In the genomic region with DNA sequence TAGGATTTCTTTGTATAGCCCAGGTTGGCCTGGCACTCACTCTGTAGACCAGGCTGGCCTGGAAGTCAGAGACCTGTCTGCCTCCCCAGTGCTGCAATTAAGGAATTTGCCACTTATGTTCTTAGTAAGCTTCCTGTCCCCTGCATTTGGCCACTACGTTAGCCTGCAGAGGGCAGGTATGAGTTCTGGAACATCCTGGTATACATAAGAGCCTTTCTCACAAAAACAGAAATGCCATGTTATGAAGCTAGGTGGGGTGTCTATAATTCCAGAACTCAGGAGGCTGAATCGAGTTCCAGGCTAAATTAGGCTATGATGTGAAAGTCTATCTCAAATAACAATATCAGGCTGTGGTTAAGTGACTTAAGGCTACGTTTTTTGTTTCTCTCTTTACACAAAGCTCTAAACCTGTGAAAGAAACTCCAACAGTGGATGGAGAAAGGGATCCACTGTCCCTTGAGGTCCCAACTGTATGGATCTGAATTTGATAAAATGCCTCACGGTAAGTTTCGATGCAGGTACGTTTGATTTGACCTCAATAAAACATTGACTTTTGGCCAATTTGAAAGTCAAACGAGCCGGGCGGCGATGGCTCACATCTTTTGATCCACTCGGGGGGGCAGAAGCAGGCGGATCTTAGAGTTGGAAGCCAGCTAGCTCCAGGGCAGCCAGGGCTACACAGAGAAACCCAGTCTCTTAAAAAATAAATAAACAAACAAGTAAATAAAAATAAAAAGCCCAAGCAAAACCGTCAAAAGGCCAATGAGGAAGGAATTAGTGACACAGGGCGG, we compare ENCODE assay signal across 8 mouse cellular contexts. TPM values are rescaled to one million over a fixed set of nuclear protein-coding genes. Genes with fewer than 3 reads are reported as not detected.
DNase-seq lines count a peak whose midpoint lies in the region; ATAC-seq and TF ChIP-seq lines count a peak whose summit lies in the region.

No protein-coding gene starts in this region.

- TF ChIP-seq CTCF in CH12.LX (conservative IDR thresholded peaks at IDR 0.05 in 1 of 2, IDR thresholded peaks at IDR 0.05 in 1 of 2; ENCODE audit: low read depth in 2 of 2, low read length in 2 of 2): peak in 1 of 2 experiments; percentile 67; a peak in 2 of 4 replicates
- peak; percentile 33; the same call in 1 of the 2 replicates for TF ChIP-seq CTCF in cortical plate, adult 2 months (IDR thresholded peaks at IDR 0.05; ENCODE audit: extremely low read depth, insufficient read depth, low read length)
- peak; percentile 70 for TF ChIP-seq CTCF in hindbrain, postnatal 0 days (IDR thresholded peaks at IDR 0.05; ENCODE audit: low read depth)
- TF ChIP-seq CTCF in liver, postnatal 0 days (IDR thresholded peaks at IDR 0.05; ENCODE audit: low read depth): peak; percentile 50

- peak overlapping the region; percentile 96 for H3K9ac ChIP-seq in CH12.LX (ENCODE audit: insufficient read depth, low read depth)
- peak overlapping the region; percentile 95 for H3K9ac ChIP-seq in hindbrain, postnatal 0 days (replicated peaks; ENCODE audit: low read length)
- H3K9ac ChIP-seq in liver, postnatal 0 days (replicated peaks): peak overlapping the region; percentile 94
- H3K9ac ChIP-seq in stomach, embryonic 15.5 days: peak overlapping the region; percentile 99

- H3K4me1 ChIP-seq in heart, embryonic 10.5 days: peaks cover 35% of the 10 kb centered on the region
- peaks cover 3 to 27% of the 10 kb centered on the region in 2 experiments; a peak in 3 of 4 replicates for H3K4me1 ChIP-seq in CH12.LX (ENCODE audit: control insufficient read depth in 1 of 2, insufficient read depth in 2 of 2)
- peaks cover 6% of the 10 kb centered on the region; the same call in 1 of the 2 replicates for H3K4me1 ChIP-seq in cortical plate, adult 2 months (ENCODE audit: control insufficient read depth, insufficient read depth, low read length)
- H3K4me1 ChIP-seq in hindbrain, postnatal 0 days (ENCODE audit: insufficient read depth, low read length): peaks cover 7% of the 10 kb centered on the region; the same call in 1 of the 2 replicates
- H3K4me1 ChIP-seq in liver, postnatal 0 days (ENCODE audit: insufficient read depth): peaks cover 18% of the 10 kb centered on the region
- H3K4me1 ChIP-seq in stomach, embryonic 15.5 days: peaks cover 21% of the 10 kb centered on the region; the same call in 1 of the 2 replicates

- H3K4me2 ChIP-seq in CH12.LX (ENCODE audit: insufficient read depth, low read depth, poor library complexity, severe bottlenecking): peak overlapping the region; percentile 99
- H3K4me2 ChIP-seq in hindbrain, postnatal 0 days (ENCODE audit: low read depth, low read length): peak overlapping the region; percentile 96
- peak overlapping the region; percentile 83 for H3K4me2 ChIP-seq in liver, postnatal 0 days (ENCODE audit: low read depth, low read length)
- H3K4me2 ChIP-seq in stomach, embryonic 15.5 days: peak overlapping the region; percentile 68

- no peaks in the 10 kb centered on the region for H3K27me3 ChIP-seq in heart, embryonic 10.5 days (ENCODE audit: insufficient read depth, poor library complexity, severe bottlenecking)
- H3K27me3 ChIP-seq in CH12.LX (replicated peaks): peaks cover 23% of the 10 kb centered on the region
- no peaks in the 10 kb centered on the region for H3K27me3 ChIP-seq in hindbrain, postnatal 0 days (ENCODE audit: insufficient read depth, low read length)
- H3K27me3 ChIP-seq in liver, postnatal 0 days (ENCODE audit: insufficient read depth, low read length): no peaks in the 10 kb centered on the region
- no peaks in the 10 kb centered on the region for H3K27me3 ChIP-seq in stomach, embryonic 15.5 days (replicated peaks)

- no peak for TF ChIP-seq POLR2A in CH12.LX (IDR thresholded peaks at IDR 0.05; ENCODE audit: low read depth, low read length)
- TF ChIP-seq POLR2A in cortical plate, adult 2 months (IDR thresholded peaks at IDR 0.05; ENCODE audit: extremely low read depth, insufficient read depth, low read length): no peak

- H3K4me3 ChIP-seq in heart, embryonic 10.5 days: peak overlapping the region; percentile 96
- peak overlapping the region; percentile 76 to 96 (median 84) for H3K4me3 ChIP-seq in CH12.LX (replicated peaks in 1 of 3; ENCODE audit: low read depth in 2 of 3, low read length in 2 of 3, poor library complexity in 1 of 3)
- H3K4me3 ChIP-seq in cortical plate, adult 2 months (ENCODE audit: insufficient read depth, low read length): peak overlapping the region; percentile 90
- peak overlapping the region; percentile 86 for H3K4me3 ChIP-seq in hindbrain, postnatal 0 days (ENCODE audit: low read length)
- H3K4me3 ChIP-seq in liver, postnatal 0 days (ENCODE audit: low read depth, low read length): peak overlapping the region; percentile 78
- peak overlapping the region; percentile 79 for H3K4me3 ChIP-seq in stomach, embryonic 15.5 days (replicated peaks)

- in situ Hi-C loops in CH12.LX (cut with MboI; ENCODE audit: low pct_ligation_motif_present, low pct_unique_long_range_greater_than_20kb, low sequenced_read_pairs): loop anchor here (5.0 kb wide), 1 partner anchor 34 kb away; no protein-coding TSS in a partner anchor

- peak; percentile 4 for TF ChIP-seq RAD21 in CH12.LX (IDR thresholded peaks at IDR 0.05; ENCODE audit: low read depth, low read length)

- ATAC-seq in hindbrain, postnatal 0 days: peak; percentile 58
- peak; percentile 10; the same call in 1 of the 2 replicates for ATAC-seq in liver, postnatal 0 days
- ATAC-seq in stomach, embryonic 15.5 days (ENCODE audit: insufficient read depth, low FRiP score, low read depth): no peak

- H3K27ac ChIP-seq in heart, embryonic 10.5 days: peak overlapping the region; percentile 95
- no peak overlapping the region for H3K27ac ChIP-seq in CH12.LX (ENCODE audit: insufficient read depth, low read depth)
- H3K27ac ChIP-seq in cortical plate, adult 2 months (ENCODE audit: insufficient read depth, low read length): peak overlapping the region; percentile 98
- H3K27ac ChIP-seq in hindbrain, postnatal 0 days: peak overlapping the region; percentile 93
- H3K27ac ChIP-seq in liver, postnatal 0 days (ENCODE audit: low read depth): peak overlapping the region; percentile 84
- peak overlapping the region; percentile 94 for H3K27ac ChIP-seq in stomach, embryonic 15.5 days

- TF ChIP-seq EP300 in CH12.LX (IDR thresholded peaks at IDR 0.05; ENCODE audit: low read length): 0 out of 2 replicates have a peak, but pooled peaks have one; percentile 29
- TF ChIP-seq EP300 in liver, postnatal 0 days (IDR thresholded peaks at IDR 0.05; ENCODE audit: low read depth): no peak

- H3K9me3 ChIP-seq in heart, embryonic 10.5 days: no peaks in the 10 kb centered on the region
- no peaks in the 10 kb centered on the region for H3K9me3 ChIP-seq in CH12.LX (replicated peaks; ENCODE audit: low read length)
- H3K9me3 ChIP-seq in hindbrain, postnatal 0 days (ENCODE audit: low read length): no peaks in the 10 kb centered on the region
- H3K9me3 ChIP-seq in liver, postnatal 0 days (ENCODE audit: low read length): no peaks in the 10 kb centered on the region
- no peaks in the 10 kb centered on the region for H3K9me3 ChIP-seq in stomach, embryonic 15.5 days

- dilution Hi-C loops in CH12.LX (cut with MboI; ENCODE audit: extremely low pct_ligation_motif_present, extremely low pct_unique_long_range_greater_than_20kb, low sequenced_read_pairs): no loop called here

- peaks cover 26% of the 10 kb centered on the region for H3K79me2 ChIP-seq in CH12.LX (replicated peaks; ENCODE audit: control insufficient read depth, extremely low read depth, insufficient read depth, poor library complexity, severe bottlenecking)

- H3K36me3 ChIP-seq in heart, embryonic 10.5 days: peaks cover 23% of the 10 kb centered on the region
- H3K36me3 ChIP-seq in CH12.LX (replicated peaks in 1 of 2; ENCODE audit: control insufficient read depth in 1 of 2, insufficient read depth in 1 of 2, low read length in 1 of 2): peaks cover 13 to 26% of the 10 kb centered on the region in 2 experiments
- peaks cover 16% of the 10 kb centered on the region for H3K36me3 ChIP-seq in hindbrain, postnatal 0 days (ENCODE audit: insufficient read depth, low read length)
- H3K36me3 ChIP-seq in liver, postnatal 0 days (replicated peaks; ENCODE audit: insufficient read depth, low read length): peaks cover 11% of the 10 kb centered on the region
- peaks cover 6% of the 10 kb centered on the region for H3K36me3 ChIP-seq in stomach, embryonic 15.5 days

- intact Hi-C loops in heart, postnatal 25 days (cut with DNase I): no loop called here

- DNase-seq in heart, embryonic 10.5 days (ENCODE audit: low spot score): no peak
- DNase-seq in heart, postnatal 25 days (ENCODE audit: low spot score): no peak
- peak; percentile 69 for DNase-seq in CH12.LX (ENCODE audit: extremely low read depth)
- DNase-seq in hindbrain, postnatal 0 days (ENCODE audit: low spot score): peak; percentile 78
- DNase-seq in liver, postnatal 0 days: no peak
- no peak for DNase-seq in layer of hippocampus, adult 8-10 months (ENCODE audit: low spot score in 2 of 2)

- WGBS in heart, embryonic 10.5 days: 17% methylated on average over 14 of the region's 14 CpGs
- 9% methylated on average over 14 of the region's 14 CpGs for WGBS in hindbrain, postnatal 0 days
- WGBS in liver, postnatal 0 days (ENCODE audit: insufficient replicate concordance): 12% methylated on average over 14 of the region's 14 CpGs
- WGBS in stomach, embryonic 15.5 days: 7% methylated on average over 14 of the region's 14 CpGs

RNA-seq across cellular contexts. Expression of a gene that starts 0.7 kb away (rescaled TPM):
- 101 and 104 TPM in 2 replicates for polyA plus RNA-seq in heart, embryonic 10.5 days (2016; fragmentation: Nextera tagmentation; extraction: Ambion mirVana)
- total RNA-seq in heart, postnatal 25 days (2021): 10 to 100 TPM; 32.5 to 33.2 TPM
- total RNA-seq in CH12.LX (2012; rRNA removed) (32.4 and 40.4 TPM in 2 replicates), CH12.LX (2014; rRNA removed) (21.3 and 28.2 TPM in 2 replicates)
- polyA plus RNA-seq in CH12.LX (2012; ENCODE audit: insufficient read length, low read depth): 37.5 and 40.0 TPM in 2 replicates
- polyA plus RNA-seq in cortical plate, adult 2 months (2012; rRNA removed): 146 and 163 TPM in 2 replicates
- 94.8 and 112 TPM in 2 replicates for total RNA-seq in hindbrain, postnatal 0 days (2014; rRNA removed)
- polyA plus RNA-seq in hindbrain, postnatal 0 days (2015; fragmentation: Nextera tagmentation; extraction: Ambion mirVana): 107 and 110 TPM in 2 replicates
- 17.7 and 18.8 TPM in 2 replicates for polyA plus RNA-seq in liver, postnatal 0 days (2015; fragmentation: Nextera tagmentation; extraction: Ambion mirVana)
- 92.7 and 103 TPM in 2 replicates for polyA plus RNA-seq in stomach, embryonic 15.5 days (2015; fragmentation: Nextera tagmentation; extraction: Ambion mirVana)
- 100 to 1,000 TPM; 136 to 140 (median 137) TPM for total RNA-seq in layer of hippocampus, adult 8-10 months (2022)

RNA-seq across cellular contexts. Expression of a gene that starts 11.8 kb away (rescaled TPM):
- 19.3 and 24.4 TPM in 2 replicates for polyA plus RNA-seq in heart, embryonic 10.5 days (2016; fragmentation: Nextera tagmentation; extraction: Ambion mirVana)
- 10 to 100 TPM in 1 of 2 experiments, 1 to 10 TPM in 1; 8.0 to 11.4 TPM for total RNA-seq in heart, postnatal 25 days (2021)
- not detected in 2 replicates for total RNA-seq in CH12.LX (2012; rRNA removed)
- total RNA-seq in CH12.LX (2014; rRNA removed): not detected in 2 replicates
- polyA plus RNA-seq in CH12.LX (2012; ENCODE audit: insufficient read length, low read depth): not detected in 2 replicates
- polyA plus RNA-seq in cortical plate, adult 2 months (2012; rRNA removed): 89.8 and 99.6 TPM in 2 replicates
- total RNA-seq in hindbrain, postnatal 0 days (2014; rRNA removed): 56.6 and 76.0 TPM in 2 replicates
- polyA plus RNA-seq in hindbrain, postnatal 0 days (2015; fragmentation: Nextera tagmentation; extraction: Ambion mirVana): 118 and 133 TPM in 2 replicates
- polyA plus RNA-seq in liver, postnatal 0 days (2015; fragmentation: Nextera tagmentation; extraction: Ambion mirVana): 1.6 and 3.4 TPM in 2 replicates
- polyA plus RNA-seq in stomach, embryonic 15.5 days (2015; fragmentation: Nextera tagmentation; extraction: Ambion mirVana): 50.8 and 52.4 TPM in 2 replicates
- 10 to 100 TPM; 51.3 to 66.2 (median 57.5) TPM for total RNA-seq in layer of hippocampus, adult 8-10 months (2022)

RNA-seq across cellular contexts. Expression of a gene that starts 20.0 kb away (rescaled TPM):
- 0.11 and 0.20 TPM in 2 replicates for polyA plus RNA-seq in heart, embryonic 10.5 days (2016; fragmentation: Nextera tagmentation; extraction: Ambion mirVana)
- total RNA-seq in heart, postnatal 25 days (2021): under 1 TPM; 0.34 to 0.50 TPM
- total RNA-seq in CH12.LX (2012; rRNA removed) (0.42 and 0.68 TPM in 2 replicates), CH12.LX (2014; rRNA removed) (0.52 and 0.61 TPM in 2 replicates)
- polyA plus RNA-seq in CH12.LX (2012; ENCODE audit: insufficient read length, low read depth): 1.3 and 2.2 TPM in 2 replicates
- polyA plus RNA-seq in cortical plate, adult 2 months (2012; rRNA removed): 2.8 and 3.1 TPM in 2 replicates
- 0.47 and 0.68 TPM in 2 replicates for total RNA-seq in hindbrain, postnatal 0 days (2014; rRNA removed)
- 0.09 and 0.28 TPM in 2 replicates for polyA plus RNA-seq in hindbrain, postnatal 0 days (2015; fragmentation: Nextera tagmentation; extraction: Ambion mirVana)
- polyA plus RNA-seq in liver, postnatal 0 days (2015; fragmentation: Nextera tagmentation; extraction: Ambion mirVana): 0.12 and 0.18 TPM in 2 replicates
- polyA plus RNA-seq in stomach, embryonic 15.5 days (2015; fragmentation: Nextera tagmentation; extraction: Ambion mirVana): 0.71 and 1.1 TPM in 2 replicates
- 1 to 10 TPM; 2.8 to 5.5 (median 3.1) TPM for total RNA-seq in layer of hippocampus, adult 8-10 months (2022)

RNA-seq across cellular contexts. Expression of a gene that starts 37.5 kb away (rescaled TPM):
- 0.09 TPM in 1 of 2 replicates, not detected in the other for polyA plus RNA-seq in heart, embryonic 10.5 days (2016; fragmentation: Nextera tagmentation; extraction: Ambion mirVana)
- not detected for total RNA-seq in heart, postnatal 25 days (2021)
- total RNA-seq in CH12.LX (2012; rRNA removed): not detected in 2 replicates
- total RNA-seq in CH12.LX (2014; rRNA removed): not detected in 2 replicates
- not detected in 2 replicates for polyA plus RNA-seq in CH12.LX (2012; ENCODE audit: insufficient read length, low read depth)
- polyA plus RNA-seq in cortical plate, adult 2 months (2012; rRNA removed): 0.23 and 0.32 TPM in 2 replicates
- total RNA-seq in hindbrain, postnatal 0 days (2014; rRNA removed): 0.29 TPM in 1 of 2 replicates, not detected in the other
- polyA plus RNA-seq in hindbrain, postnatal 0 days (2015; fragmentation: Nextera tagmentation; extraction: Ambion mirVana): 0.40 TPM in 2 replicates
- not detected in 2 replicates for polyA plus RNA-seq in liver, postnatal 0 days (2015; fragmentation: Nextera tagmentation; extraction: Ambion mirVana)
- 0.14 TPM in 1 of 2 replicates, not detected in the other for polyA plus RNA-seq in stomach, embryonic 15.5 days (2015; fragmentation: Nextera tagmentation; extraction: Ambion mirVana)
- total RNA-seq in layer of hippocampus, adult 8-10 months (2022): under 1 TPM in 3 of 4 experiments, not detected in 1; 0.27 to 0.48 (median 0.31) TPM

RNA-seq across cellular contexts. Expression of a gene that starts 45.5 kb away (rescaled TPM):
- 42.3 and 43.9 TPM in 2 replicates for polyA plus RNA-seq in heart, embryonic 10.5 days (2016; fragmentation: Nextera tagmentation; extraction: Ambion mirVana)
- total RNA-seq in heart, postnatal 25 days (2021): 10 to 100 TPM; 35.6 to 35.7 TPM
- total RNA-seq in CH12.LX (2012; rRNA removed): 27.5 and 33.1 TPM in 2 replicates
- total RNA-seq in CH12.LX (2014; rRNA removed): 40.7 and 42.5 TPM in 2 replicates
- polyA plus RNA-seq in CH12.LX (2012; ENCODE audit: insufficient read length, low read depth): 57.4 and 67.0 TPM in 2 replicates
- polyA plus RNA-seq in cortical plate, adult 2 months (2012; rRNA removed): 45.2 and 49.1 TPM in 2 replicates
- 32.9 and 51.8 TPM in 2 replicates for total RNA-seq in hindbrain, postnatal 0 days (2014; rRNA removed)
- polyA plus RNA-seq in hindbrain, postnatal 0 days (2015; fragmentation: Nextera tagmentation; extraction: Ambion mirVana): 49.8 and 52.9 TPM in 2 replicates
- polyA plus RNA-seq in liver, postnatal 0 days (2015; fragmentation: Nextera tagmentation; extraction: Ambion mirVana): 17.3 and 17.8 TPM in 2 replicates
- 51.0 and 52.9 TPM in 2 replicates for polyA plus RNA-seq in stomach, embryonic 15.5 days (2015; fragmentation: Nextera tagmentation; extraction: Ambion mirVana)
- 10 to 100 TPM; 53.7 to 57.3 (median 55.3) TPM for total RNA-seq in layer of hippocampus, adult 8-10 months (2022)

Comparison
In these comparisons a context has a peak if more than half of its experiments do, and no peak if none do; other contexts are left out.
1. DNase-seq: peak in CH12.LX (single experiment) and hindbrain, postnatal 0 days (single experiment); none in heart, embryonic 10.5 days (single experiment), heart, postnatal 25 days (single experiment), liver, postnatal 0 days (single experiment) and layer of hippocampus, adult 8-10 months (0 of 2).
2. Peak in every context shown above with its lines, with median percentiles within 50 percentile points of each other: H3K4me3 ChIP-seq, H3K4me2 ChIP-seq and H3K9ac ChIP-seq.